Mouse (Mus musculus) spleen, postnatal 4 days (tissue): Measurements from ENCODE around the gene Gm17535.
"Not testable (repeated sequence)": the region's sequence is repeated elsewhere in the genome, so short reads cannot be mapped to it uniquely, and the experiment has no call there.

Experiments used
- DNase-seq, 2 experiments: peaks; one replicate each; pipeline ENCODE4 v3.0.0; 2022; ENCODE audit warnings: low spot score in 2 of 2

Gene Gm17535

GRCm38 (mm10) chr9:3024912-3025467 is 9.4 kb upstream of the Gm17535 start, which contains the start of gene Gm10717:
TSS of gene Gm10717 (plus strand) at chr9:3025417.
- DNase-seq: peak; percentile 88 to 92

GRCm38 (mm10) chr9:3025653-3026052 is 8.7 kb upstream of the Gm17535 start:
- peak; percentile 94 to 99 for DNase-seq

DNA sequence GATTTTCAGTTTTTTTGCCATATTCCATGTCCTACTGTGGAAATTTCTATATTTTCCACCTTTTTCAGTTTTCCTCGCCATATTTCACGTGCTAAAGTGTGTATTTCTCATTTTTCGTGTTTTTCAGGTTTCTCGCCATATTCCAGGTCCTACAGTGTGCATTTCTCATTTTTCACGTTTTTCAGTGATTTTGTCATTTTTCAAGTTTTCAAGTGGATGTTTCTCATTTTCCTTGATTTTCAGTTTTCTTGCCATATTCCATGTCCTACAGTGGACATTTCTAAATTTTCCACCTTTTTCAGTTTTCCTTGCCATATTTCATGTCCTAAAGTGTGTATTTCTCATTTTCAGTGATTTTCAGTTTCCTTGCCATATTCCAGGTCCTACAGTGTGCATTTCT is 8.3 kb upstream of the Gm17535 start:
- DNase-seq: peak in 1 of 2 experiments; percentile 28

- DNase-seq: peak in 1 of 2 experiments; percentile 51
These were observed 7.7 kb upstream of the Gm17535 start for GRCm38 (mm10) chr9:3026741-3027140.

DNA sequence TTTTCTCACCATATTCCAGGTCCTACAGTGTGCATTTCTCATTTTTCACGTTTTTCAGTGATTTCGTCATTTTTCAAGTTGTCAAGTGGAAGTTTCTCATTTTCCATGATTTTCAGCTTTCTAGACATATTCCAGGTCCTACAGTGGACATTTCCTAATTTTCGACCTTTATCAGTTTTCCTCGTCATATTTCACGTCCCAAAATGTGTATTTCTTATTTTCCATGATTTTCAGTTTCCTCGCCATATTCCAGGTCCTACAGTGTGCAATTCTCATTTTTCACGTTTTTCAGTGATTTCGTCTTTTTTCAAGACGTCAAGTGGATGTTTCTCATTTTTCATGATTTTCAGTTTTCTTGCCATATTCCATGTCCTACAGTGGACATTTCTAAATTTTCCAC is 7.2 kb upstream of the Gm17535 start:
- DNase-seq: peak in 1 of 2 experiments; percentile 22

GRCm38 (mm10) chr9:3029276-3030000 is 5.0 kb upstream of the Gm17535 start:
- DNase-seq: peak; percentile 84 to 87

DNA sequence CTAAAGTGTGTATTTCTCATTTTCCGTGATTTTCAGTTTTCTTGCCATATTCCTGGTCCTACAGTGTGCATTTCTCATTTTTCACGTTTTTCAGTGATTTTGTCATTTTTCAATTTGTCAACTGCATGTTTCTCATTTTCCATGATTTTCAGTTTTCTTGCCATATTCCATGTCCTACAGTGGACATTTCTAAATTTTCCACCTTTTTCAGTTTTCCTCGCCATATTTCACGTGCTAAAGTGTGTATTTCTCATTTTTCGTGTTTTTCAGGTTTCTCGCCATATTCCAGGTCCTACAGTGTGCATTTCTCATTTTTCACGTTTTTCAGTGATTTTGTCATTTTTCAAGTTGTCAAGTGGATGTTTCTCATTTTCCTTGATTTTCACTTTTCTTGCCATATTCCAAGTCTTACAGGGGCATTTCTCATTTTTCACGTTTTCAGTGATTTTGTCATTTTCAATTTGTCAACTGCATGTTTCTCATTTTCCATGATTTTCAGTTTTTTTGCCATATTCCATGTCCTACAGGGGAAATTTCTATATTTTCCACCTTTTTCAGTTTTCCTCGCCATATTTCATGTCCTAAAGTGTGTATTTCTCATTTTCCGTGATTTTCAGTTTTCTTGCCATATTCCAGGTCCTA is 3.6 kb upstream of the Gm17535 start:
- peak in 1 of 2 experiments; percentile 38 for DNase-seq

- DNase-seq: not testable (repeated sequence)
These were observed 2.2 kb downstream of the Gm17535 start, which contains the start of gene Gm10715 for GRCm38 (mm10) chr9:3036577-3036976. TSS of gene Gm10715 (plus strand) at chr9:3036877.

DNA sequence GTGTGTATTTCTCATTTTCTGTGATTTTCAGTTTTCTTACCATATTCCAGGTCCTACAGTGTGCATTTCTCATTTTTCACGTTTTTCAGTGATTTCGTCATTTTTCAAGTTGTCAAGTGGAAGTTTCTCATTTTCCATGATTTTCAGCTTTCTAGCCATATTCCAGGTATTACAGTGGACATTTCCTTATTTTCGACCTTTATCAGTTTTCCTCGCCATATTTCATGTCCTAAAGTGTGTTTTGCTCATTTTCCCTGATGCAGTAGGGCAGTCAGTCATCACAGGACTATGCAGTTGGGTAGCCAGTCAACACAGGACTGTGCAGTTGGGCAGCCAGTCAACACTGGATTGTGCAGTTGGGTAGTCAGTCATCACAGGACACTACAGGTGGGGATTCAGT is 3.8 kb downstream of the Gm17535 start:
- DNase-seq: not testable (repeated sequence)
